Mouse (Mus musculus) testis, postnatal 10 days (tissue): ENCODE results near the gene Ina.

ENCODE experiments used
- DNase-seq: peaks from one replicate; pipeline ENCODE4 v3.0.0; 2021; ENCODE audit warnings: low spot score

The Ina gene

GRCm38 (mm10) chr19:47014159-47014446 lies 395 bp upstream of the Ina start:
- no peak for DNase-seq

GRCm38 (mm10) chr19:47015396-47015795 lies 898 bp downstream of the Ina start:
- no peak for DNase-seq

GRCm38 (mm10) chr19:47015965-47016364 lies 1.5 kb downstream of the Ina start:
- no peak for DNase-seq

DNA sequence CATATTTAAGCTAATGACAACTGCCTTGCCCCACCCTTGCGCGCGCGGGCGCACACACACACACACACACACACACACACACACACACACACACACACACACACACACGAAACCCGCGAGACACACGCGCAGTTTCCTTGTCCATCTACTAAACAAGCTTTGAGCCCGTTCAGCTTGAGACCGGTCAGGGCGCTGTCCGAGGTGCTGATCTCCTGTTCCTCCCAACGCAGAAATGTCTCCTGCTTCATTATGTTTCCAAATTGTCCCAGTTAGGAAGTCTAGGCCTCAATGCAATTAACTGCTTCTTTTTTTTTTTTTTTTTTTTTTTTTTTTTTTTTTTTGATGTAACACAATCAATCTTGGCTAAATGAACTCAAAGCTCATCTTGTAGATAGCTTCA lies 2.0 kb downstream of the Ina start:
- peak; percentile 95 for DNase-seq

DNA sequence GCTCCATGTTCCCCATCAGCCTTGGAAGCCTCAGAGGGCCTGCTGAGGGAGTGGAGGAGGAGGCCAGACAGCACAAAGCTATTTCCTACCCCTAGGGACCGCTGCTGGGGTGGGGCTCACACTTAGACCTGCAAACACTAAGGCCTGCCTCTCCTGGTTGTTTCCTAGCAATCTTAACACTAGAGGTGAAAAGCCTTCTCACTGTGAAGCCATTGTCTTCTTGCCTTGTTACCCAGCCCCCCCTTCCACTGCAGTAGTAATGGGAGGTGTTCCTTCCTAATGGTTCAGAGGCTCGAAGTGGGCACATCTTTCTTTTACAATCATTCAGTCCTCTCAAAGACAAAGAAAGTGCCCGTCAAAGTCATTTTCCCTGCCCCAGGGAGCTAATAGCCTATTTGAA lies 3.3 kb downstream of the Ina start:
- DNase-seq, result no peak

- DNase-seq, result no peak
Observed at GRCm38 (mm10) chr19:47018330-47018729, 3.8 kb downstream of the Ina start.

DNA sequence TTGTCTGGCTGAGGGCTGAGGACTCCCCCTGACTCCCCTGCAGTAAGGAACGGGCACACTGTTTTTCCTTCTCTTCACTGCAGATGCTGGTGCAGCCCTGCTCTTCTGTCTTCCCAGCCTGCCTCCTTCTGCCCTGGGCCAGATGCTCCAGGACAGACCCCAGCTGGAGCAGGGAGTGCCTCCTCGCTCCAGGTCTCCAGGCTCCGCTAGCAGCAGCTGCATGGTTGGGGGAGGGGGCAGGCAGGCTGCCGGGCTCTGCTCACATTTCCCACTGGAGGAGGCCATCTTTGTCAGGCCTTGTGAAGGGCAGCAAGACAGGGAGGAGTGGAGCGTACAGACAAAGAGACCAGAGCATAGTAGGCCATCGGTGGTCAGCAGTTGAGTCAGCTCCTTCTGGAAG lies 4.8 kb downstream of the Ina start:
- no peak for DNase-seq

DNA sequence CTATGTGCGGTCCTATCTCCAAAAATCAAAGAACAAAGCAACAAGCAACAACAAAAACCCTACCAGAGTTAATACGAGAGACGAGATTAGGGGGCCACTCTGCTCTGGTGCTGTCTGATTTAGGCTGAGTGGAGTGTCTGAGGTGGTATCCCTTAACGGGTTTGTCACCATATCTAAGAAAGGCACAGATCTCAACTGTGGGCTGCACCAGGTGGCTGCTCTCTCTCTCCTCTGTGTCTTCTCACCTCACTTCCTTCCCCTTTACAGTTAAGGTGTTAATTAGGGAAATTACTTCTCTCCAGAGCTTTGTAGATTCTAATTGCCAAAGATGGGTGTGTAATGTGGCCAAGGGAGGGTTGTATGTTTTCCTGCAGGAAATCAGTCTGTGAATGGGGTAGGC lies 8.2 kb downstream of the Ina start:
- no peak for DNase-seq

- no peak for DNase-seq
Observed at GRCm38 (mm10) chr19:47023546-47023945, 9.0 kb downstream of the Ina start.

- DNase-seq, result no peak
Observed at GRCm38 (mm10) chr19:47024954-47025353, 10.5 kb downstream of the Ina start.

DNA sequence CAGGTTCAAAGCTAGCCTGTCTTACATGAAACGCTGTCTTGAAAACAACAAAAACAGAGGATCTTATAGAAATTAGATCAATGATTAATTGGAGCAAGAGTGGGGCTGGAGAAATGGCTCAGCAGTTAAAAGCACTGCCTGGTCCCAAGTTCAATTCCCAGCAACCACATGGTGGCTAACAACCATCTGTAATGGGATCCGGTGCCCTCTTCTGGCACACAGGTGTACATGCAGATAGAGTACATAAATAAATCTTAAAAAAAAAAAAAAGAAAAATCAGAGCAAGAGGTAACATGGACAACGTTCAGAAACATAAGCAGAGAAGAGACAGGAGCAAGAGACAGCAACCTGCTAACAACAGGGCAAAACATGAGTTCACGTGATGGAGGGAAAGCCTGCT lies 12.0 kb downstream of the Ina start:
- DNase-seq, result no peak

GRCm38 (mm10) chr19:47029796-47030195 lies 15.3 kb downstream of the Ina start:
- DNase-seq, result no peak

- DNase-seq, result no peak
Observed at GRCm38 (mm10) chr19:47031770-47032169, 17.3 kb downstream of the Ina start.

DNA sequence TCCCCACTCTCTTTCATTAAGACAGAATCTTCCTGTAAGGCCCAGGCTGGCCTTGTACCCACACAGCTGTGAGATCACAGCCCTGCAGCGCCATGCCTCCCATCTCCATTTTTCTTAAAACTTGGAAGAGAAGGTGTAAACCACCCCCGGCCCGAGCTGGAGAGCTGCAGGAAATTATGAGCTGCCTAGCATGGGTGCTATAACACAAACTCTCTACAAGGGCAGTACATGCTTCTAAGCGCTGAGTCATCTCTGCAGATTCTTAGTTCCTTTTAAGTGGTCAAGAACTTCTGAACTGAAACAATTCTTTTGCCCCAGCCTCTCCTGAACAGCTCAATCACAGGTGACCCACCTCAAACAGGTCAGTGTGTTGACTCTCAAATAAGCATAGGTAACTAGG lies 20.4 kb downstream of the Ina start:
- DNase-seq, result no peak

- no peak for DNase-seq
Observed at GRCm38 (mm10) chr19:47036596-47036995, 22.1 kb downstream of the Ina start.

DNA sequence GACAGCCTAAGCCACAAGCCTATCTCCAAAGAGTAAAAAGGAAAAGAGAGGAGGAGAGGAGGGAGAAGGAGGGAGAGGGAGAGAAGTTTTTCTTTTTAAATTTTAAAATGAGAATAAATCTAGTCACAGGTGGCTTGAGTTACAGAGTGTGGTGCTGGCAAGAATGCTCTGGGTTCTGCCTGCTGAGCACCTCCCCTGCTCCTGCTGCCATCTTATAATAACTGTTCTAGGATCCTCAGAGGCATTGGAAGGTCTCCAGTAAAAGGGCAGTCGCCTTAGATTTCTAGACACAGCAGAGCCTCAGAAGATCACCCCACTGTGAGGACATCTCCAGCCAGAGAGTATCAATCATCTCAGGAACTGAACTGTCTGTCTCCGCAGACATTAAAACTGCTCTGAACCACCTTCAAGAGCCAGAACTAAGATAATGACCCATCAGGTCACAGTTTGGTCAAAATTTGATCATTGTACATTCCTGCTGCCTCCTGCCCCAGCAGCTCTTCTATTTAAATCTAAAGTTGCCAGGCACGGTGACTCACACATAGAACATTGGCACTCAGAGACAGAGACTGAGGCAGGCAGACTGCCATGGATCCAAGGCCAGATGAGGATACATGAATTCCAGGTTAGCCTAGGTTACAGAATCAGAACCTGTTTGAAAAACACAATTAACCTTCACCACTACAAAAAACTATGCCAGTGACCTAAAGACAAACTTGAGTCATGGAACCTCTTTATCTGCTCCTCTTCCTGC lies 26.4 kb downstream of the Ina start:
- no peak for DNase-seq

DNA sequence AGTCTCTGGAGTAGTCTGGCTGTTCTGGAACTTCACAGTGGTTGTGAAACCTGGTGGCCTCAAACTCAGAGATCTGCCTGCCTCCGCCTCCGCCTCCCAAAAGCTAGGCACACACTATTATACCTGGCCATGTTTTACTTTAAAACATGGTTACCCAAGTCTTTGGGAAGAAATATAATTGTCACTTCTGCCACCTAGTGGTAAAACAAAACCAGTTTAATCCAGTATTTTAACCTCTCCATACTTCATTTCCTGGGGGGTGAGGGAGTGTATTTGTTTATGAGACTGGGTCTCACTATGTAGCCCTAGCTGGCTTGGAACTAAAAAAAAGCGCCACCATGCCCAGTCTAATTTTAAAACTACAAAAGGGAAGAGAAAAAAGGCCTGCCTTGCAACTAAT lies 29.1 kb downstream of the Ina start:
- no peak for DNase-seq

- DNase-seq, result no peak
Observed at GRCm38 (mm10) chr19:47046343-47046742, 31.8 kb downstream of the Ina start.

- DNase-seq, result no peak
Observed at GRCm38 (mm10) chr19:47047236-47047833, 32.8 kb downstream of the Ina start.

DNA sequence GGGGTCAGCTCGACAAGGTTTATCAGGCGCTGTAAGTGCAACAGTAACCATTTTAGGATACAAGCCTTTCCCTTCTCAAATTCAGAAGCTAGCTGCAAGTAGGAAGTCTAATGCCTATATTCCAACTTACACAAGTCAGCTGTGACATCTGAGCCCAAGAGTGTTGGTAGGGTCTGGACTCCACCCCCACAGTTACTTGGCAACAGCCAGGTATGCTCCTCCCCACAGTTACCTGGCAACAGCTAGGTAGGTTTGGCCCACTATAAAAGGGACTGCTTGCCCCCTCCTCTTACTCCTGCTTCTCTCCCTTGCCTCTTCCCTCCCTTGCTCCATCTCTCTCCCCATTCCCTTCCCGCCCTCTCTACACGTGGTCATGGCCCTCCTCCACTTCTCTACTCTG lies 34.6 kb downstream of the Ina start:
- no peak for DNase-seq

DNA sequence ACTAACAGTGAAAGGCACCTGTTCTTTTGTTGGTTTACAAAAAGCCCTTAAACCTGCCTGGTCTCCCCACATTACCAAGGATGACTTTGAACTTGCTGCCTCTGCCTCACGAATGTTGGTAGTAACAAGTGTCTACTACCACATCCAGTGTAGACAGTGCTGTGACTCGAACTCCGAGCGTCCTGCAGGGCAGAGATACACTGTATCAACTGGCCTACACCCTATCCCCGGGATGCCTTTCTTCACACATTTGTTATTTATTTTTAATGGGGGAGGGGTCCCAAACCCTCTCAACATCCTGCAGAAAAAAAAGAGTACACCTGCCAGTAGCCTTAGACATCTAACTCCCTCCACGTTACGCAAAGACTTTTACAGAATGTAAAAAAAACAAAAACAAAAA lies 35.3 kb downstream of the Ina start:
- DNase-seq, result no peak

- DNase-seq, result peak; percentile 84
Observed at GRCm38 (mm10) chr19:47050271-47051032, 36.0 kb downstream of the Ina start, which contains the start of gene Pcgf6. Pcgf6 (minus strand) TSS chr19:47050906.

DNA sequence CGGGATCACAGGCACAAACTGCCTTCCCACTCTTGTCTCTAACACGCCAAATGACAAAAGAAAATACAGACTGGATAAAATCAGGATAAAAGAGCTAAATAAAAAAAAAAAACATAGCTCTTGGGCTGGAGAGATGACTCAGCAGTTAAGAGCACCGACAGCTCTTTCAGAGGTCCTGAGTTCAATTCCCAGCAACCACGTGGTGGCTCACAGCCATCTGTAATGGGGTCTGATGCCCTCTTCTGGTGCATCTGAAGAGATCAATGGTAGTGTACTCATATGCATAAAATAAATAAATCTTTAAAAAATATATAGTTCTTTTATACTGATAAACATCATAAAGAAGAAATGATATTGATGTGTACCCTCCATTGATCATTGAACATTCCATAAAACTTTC lies 38.4 kb downstream of the Ina start:
- no peak for DNase-seq
